Mouse (Mus musculus): ENCODE results near the gene Olfr891. TPM values are rescaled to one million over a fixed set of nuclear protein-coding genes. Genes with fewer than 3 reads are reported as not detected.
"Not testable (repeated sequence)": the region's sequence is repeated elsewhere in the genome, so short reads cannot be mapped to it uniquely, and the experiment has no call there.

Olfr891 gene
- not detected for polyA plus RNA-seq (2017; shearing (Covaris generic))

DNA sequence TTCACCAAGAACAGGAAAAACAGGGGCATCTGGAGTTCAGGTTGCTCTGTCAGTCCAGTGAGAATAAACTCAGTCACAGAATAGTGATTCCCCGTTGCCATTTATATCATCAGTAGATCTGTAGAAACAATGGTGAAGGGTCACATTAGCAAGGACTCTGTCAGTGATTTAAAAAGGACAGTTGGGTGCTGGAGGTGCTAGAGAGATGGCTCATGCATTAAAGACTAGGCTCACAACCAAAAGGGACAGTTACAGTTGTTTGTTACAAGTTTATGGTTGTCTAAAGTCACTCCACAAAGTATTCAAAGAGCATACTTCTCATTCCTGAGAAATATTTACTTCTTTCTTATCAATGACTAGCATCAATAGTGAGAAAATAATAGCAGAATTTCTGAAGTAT is at the start of gene Olfr891:
Gene Olfr891, minus strand, starts transcription at position 101 of the 400 bp plus-strand sequence.
- no peak for ATAC-seq

DNA sequence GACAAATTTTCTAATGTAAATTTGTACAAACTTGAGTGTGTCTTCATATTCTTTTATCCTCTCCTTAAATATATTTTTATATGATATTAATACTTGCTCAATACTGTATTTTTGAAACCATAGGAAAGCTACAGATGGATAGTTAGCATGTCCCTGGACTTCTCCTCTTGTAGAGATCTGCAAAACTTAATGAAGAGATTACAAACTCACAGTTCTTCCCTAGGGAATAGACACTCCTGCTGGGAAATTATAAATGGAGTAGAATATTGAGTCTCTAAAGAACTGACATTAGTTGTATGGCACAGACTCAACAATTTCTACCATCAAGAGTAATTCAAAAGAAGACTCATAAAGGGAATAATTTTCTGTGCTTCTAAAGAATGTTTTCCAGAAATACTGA is 37.1 kb upstream of the Olfr891 start, which contains the start of gene Olfr894:
Gene Olfr894, plus strand, starts transcription at position 301 of the 400 bp plus-strand sequence.
- no peak for ATAC-seq

DNA sequence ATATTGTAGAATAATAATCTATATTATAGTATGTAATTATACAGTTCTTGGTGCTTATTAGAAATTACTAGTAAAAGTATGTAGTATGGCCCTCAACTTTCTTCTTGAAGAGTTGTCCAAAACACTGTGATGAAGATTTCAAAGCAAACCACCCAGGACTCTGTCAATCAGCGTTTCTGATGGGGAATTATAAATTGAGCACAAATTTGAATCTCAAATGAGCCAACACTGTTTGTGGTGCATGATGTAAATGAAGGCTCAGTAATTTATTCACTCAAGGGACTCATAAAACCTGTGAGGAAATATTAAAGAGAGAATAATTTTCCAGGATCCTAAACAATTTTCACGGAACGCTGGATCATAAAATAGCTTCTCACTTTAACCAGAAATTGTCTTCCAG is 27.4 kb upstream of the Olfr891 start, which contains the start of gene Olfr893:
Gene Olfr893, plus strand, starts transcription at position 301 of the 400 bp plus-strand sequence.
- no peak for ATAC-seq

DNA sequence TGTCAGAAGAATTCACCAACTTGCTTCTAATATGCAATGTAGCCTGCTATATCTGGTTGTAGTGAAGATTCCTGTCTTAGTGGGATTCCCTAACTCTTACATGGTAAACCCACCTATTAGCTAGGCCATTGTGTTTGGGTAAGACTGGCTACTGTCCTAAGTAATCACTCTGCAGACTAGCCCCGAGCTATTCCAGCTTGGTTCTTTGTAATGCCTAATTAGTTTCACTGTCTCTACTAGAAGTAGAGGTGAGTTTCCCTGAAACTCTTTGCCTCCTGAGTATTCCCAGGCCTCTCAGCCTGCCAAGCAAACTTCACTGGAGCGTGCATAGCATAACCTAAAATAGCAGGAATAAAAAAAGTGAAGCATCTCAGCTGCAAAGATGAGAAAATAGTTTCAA is 12.3 kb downstream of the Olfr891 start:
- not testable (repeated sequence) for ATAC-seq

DNA sequence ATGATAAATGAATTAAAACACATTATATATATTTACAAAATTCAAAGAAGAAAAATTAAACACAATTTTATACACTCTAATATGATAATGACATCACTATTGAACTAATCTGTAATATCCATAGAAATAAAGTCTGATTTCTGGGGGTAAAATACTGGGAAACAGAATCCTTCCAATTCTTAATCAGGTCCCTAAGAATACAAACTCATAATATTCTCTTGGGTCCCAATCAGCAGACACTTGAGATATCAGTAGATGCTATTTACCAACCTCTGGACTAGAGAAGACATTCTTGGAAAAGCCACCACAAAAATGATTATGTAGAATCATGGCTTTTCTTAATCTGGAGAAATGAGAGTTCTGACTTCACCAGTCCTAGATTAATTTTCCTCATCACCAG is 38.4 kb downstream of the Olfr891 start, which contains the start of gene Olfr890:
Gene Olfr890, plus strand, starts transcription at position 301 of the 400 bp plus-strand sequence.
- ATAC-seq = no peak

Other genes starting within 250 kb of the Olfr891 start
- gene Olfr881, start 189.0 kb downstream of the Olfr891 start, polyA plus RNA-seq (2017; shearing (Covaris generic)) = not detected
- not detected for gene Olfr883, start 155.0 kb downstream of the Olfr891 start, polyA plus RNA-seq (2017; shearing (Covaris generic))
- not detected for gene Olfr884, start 134.3 kb downstream of the Olfr891 start, polyA plus RNA-seq (2017; shearing (Covaris generic))
- gene Olfr885, start 119.5 kb downstream of the Olfr891 start, polyA plus RNA-seq (2017; shearing (Covaris generic)) = not detected
- gene Olfr887, start 96.7 kb downstream of the Olfr891 start, polyA plus RNA-seq (2017; shearing (Covaris generic)) = not detected
- not detected for gene Olfr888, start 72.7 kb downstream of the Olfr891 start, polyA plus RNA-seq (2017; shearing (Covaris generic))
- gene Olfr889, start 65.6 kb downstream of the Olfr891 start, polyA plus RNA-seq (2017; shearing (Covaris generic)) = under 1 TPM in 2 of 3 experiments, not detected in 1; 0.09 to 0.21 TPM
- gene Olfr890, start 38.3 kb downstream of the Olfr891 start, polyA plus RNA-seq (2017; shearing (Covaris generic)) = under 1 TPM in 1 of 3 experiments, not detected in 2; 0.22 TPM
- not detected for gene Olfr893, start 27.5 kb upstream of the Olfr891 start, polyA plus RNA-seq (2017; shearing (Covaris generic))
- gene Olfr894, start 37.2 kb upstream of the Olfr891 start, polyA plus RNA-seq (2017; shearing (Covaris generic)) = not detected
- not detected for gene Olfr143, start 72.0 kb upstream of the Olfr891 start, polyA plus RNA-seq (2017; shearing (Covaris generic))
- not detected for gene Olfr895, start 87.0 kb upstream of the Olfr891 start, polyA plus RNA-seq (2017; shearing (Covaris generic))
- gene Olfr896-ps1, start 110.3 kb upstream of the Olfr891 start, polyA plus RNA-seq (2017; shearing (Covaris generic)) = not detected
- gene Olfr25, start 148.2 kb upstream of the Olfr891 start, polyA plus RNA-seq (2017; shearing (Covaris generic)) = not detected
- gene Olfr898, start 167.6 kb upstream of the Olfr891 start, polyA plus RNA-seq (2017; shearing (Covaris generic)) = not detected
- under 1 TPM in 1 of 3 experiments, not detected in 2; 0.08 TPM for gene Olfr250, start 186.1 kb upstream of the Olfr891 start, polyA plus RNA-seq (2017; shearing (Covaris generic))
- gene Olfr251, start 196.3 kb upstream of the Olfr891 start, polyA plus RNA-seq (2017; shearing (Covaris generic)) = not detected
- gene Olfr147, start 220.9 kb upstream of the Olfr891 start, polyA plus RNA-seq (2017; shearing (Covaris generic)) = not detected
- not detected for gene Olfr901, start 248.6 kb upstream of the Olfr891 start, polyA plus RNA-seq (2017; shearing (Covaris generic))